Mouse (Mus musculus): ENCODE data around the gene Lrrc46. TPM values are rescaled to one million over a fixed set of nuclear protein-coding genes. Genes with fewer than 3 reads are reported as not detected.

Gene Lrrc46
- polyA plus RNA-seq, 1 experiment from 2014 or later, result 0.90 TPM

GRCm38 (mm10) chr11:97066656-97067360 lies 25.6 kb upstream of the Lrrc46 start:
- no peaks in the 10 kb centered on the region for H3K9me3 ChIP-seq (replicated peaks)
- no peaks in the 10 kb centered on the region for H3K27me3 ChIP-seq (ENCODE audit: low read depth, poor library complexity, severe bottlenecking)
- H3K36me3 ChIP-seq, result peaks cover 28% of the 10 kb centered on the region
- no peak for DNase-seq (ENCODE audit: low spot score)
- 44% methylated on average over 22 of the region's 22 CpGs for WGBS
- no peak overlapping the region for H3K27ac ChIP-seq
- H3K4me1 ChIP-seq, result peaks cover 4% of the 10 kb centered on the region; the same call in 1 of the 2 replicates
- no peak overlapping the region; the same call in 1 of the 2 replicates for H3K4me3 ChIP-seq

GRCm38 (mm10) chr11:97065538-97066295 lies 24.5 kb upstream of the Lrrc46 start:
- no peaks in the 10 kb centered on the region for H3K9me3 ChIP-seq (replicated peaks)
- no peaks in the 10 kb centered on the region for H3K27me3 ChIP-seq (ENCODE audit: low read depth, poor library complexity, severe bottlenecking)
- H3K4me1 ChIP-seq, result peaks cover 4% of the 10 kb centered on the region; the same call in 1 of the 2 replicates
- no peak overlapping the region for H3K4me3 ChIP-seq
- no peak for DNase-seq (ENCODE audit: low spot score)
- peaks cover 39% of the 10 kb centered on the region for H3K36me3 ChIP-seq
- 89% methylated on average over 12 of the region's 12 CpGs for WGBS
- no peak overlapping the region for H3K27ac ChIP-seq

- H3K27me3 ChIP-seq (ENCODE audit: low read depth, poor library complexity, severe bottlenecking), result no peaks in the 10 kb centered on the region
- no peak overlapping the region for H3K27ac ChIP-seq
- H3K4me1 ChIP-seq, result peaks cover 4% of the 10 kb centered on the region; the same call in 1 of the 2 replicates
- peaks cover 57% of the 10 kb centered on the region for H3K36me3 ChIP-seq
- no peak overlapping the region for H3K4me3 ChIP-seq
- 92% methylated on average over 3 of the region's 3 CpGs for WGBS
- no peak for DNase-seq (ENCODE audit: low spot score)
- H3K9me3 ChIP-seq (replicated peaks), result no peaks in the 10 kb centered on the region
Measured at GRCm38 (mm10) chr11:97063921-97064295, 22.7 kb upstream of the Lrrc46 start.

- no peaks in the 10 kb centered on the region for H3K9me3 ChIP-seq (replicated peaks)
- H3K4me3 ChIP-seq, result no peak overlapping the region
- no peaks in the 10 kb centered on the region for H3K27me3 ChIP-seq (ENCODE audit: low read depth, poor library complexity, severe bottlenecking)
- H3K36me3 ChIP-seq, result peaks cover 61% of the 10 kb centered on the region
- WGBS, result 75% methylated on average over 9 of the region's 9 CpGs
- no peak overlapping the region for H3K27ac ChIP-seq
- peaks cover 4% of the 10 kb centered on the region; the same call in 1 of the 2 replicates for H3K4me1 ChIP-seq
- no peak for DNase-seq (ENCODE audit: low spot score)
Measured at GRCm38 (mm10) chr11:97063274-97063920, 22.2 kb upstream of the Lrrc46 start.

- Histone ChIP-seq H3K27ac (no peak overlapping the region), H3K27me3 (ENCODE audit: low read depth, poor library complexity, severe bottlenecking) (no peaks in the 10 kb centered on the region), H3K36me3 (peaks cover 62% of the 10 kb centered on the region), H3K9me3 (replicated peaks) (no peaks in the 10 kb centered on the region), H3K4me1 (peaks cover 33% of the 10 kb centered on the region), H3K4me3 (peak overlapping the region; percentile 77)
- 24% methylated on average over 11 of the region's 11 CpGs for WGBS
- no peak for DNase-seq (ENCODE audit: low spot score)
Measured at GRCm38 (mm10) chr11:97052219-97052646, 11.0 kb upstream of the Lrrc46 start.

GRCm38 (mm10) chr11:97050944-97051586 lies 9.9 kb upstream of the Lrrc46 start:
- H3K36me3 ChIP-seq, result peaks cover 59% of the 10 kb centered on the region

GRCm38 (mm10) chr11:97050216-97050943 lies 9.2 kb upstream of the Lrrc46 start, which contains the start of gene Osbpl7:
Gene Osbpl7, plus strand, starts transcription at chr11:97050628.
- Histone ChIP-seq H3K27me3 (ENCODE audit: low read depth, poor library complexity, severe bottlenecking) (no peaks in the 10 kb centered on the region), H3K4me1 (peaks cover 33% of the 10 kb centered on the region), H3K9me3 (replicated peaks) (no peaks in the 10 kb centered on the region), H3K36me3 (peaks cover 57% of the 10 kb centered on the region), H3K4me3 (peak within 1 kb of the TSS; percentile 77), H3K27ac (peak within 1 kb of the TSS; percentile 80)
- WGBS, result 8% methylated on average over 18 of the region's 18 CpGs
- peak; percentile 77 for DNase-seq (ENCODE audit: low spot score)

More at GRCm38 (mm10) chr11:97050944-97051586, 9.9 kb upstream of the Lrrc46 start:
- WGBS, result 34% methylated on average over 13 of the region's 13 CpGs
- Histone ChIP-seq H3K27ac (peak overlapping the region; percentile 80), H3K27me3 (ENCODE audit: low read depth, poor library complexity, severe bottlenecking) (no peaks in the 10 kb centered on the region), H3K9me3 (replicated peaks) (no peaks in the 10 kb centered on the region), H3K4me1 (peaks cover 33% of the 10 kb centered on the region), H3K4me3 (peak overlapping the region; percentile 77)
- no peak for DNase-seq (ENCODE audit: low spot score)

- no peaks in the 10 kb centered on the region for H3K27me3 ChIP-seq (ENCODE audit: low read depth, poor library complexity, severe bottlenecking)
- H3K27ac ChIP-seq, result no peak overlapping the region
- DNase-seq (ENCODE audit: low spot score), result no peak
- no peak overlapping the region for H3K4me3 ChIP-seq
- 78% methylated on average over 6 of the region's 6 CpGs for WGBS
- H3K4me1 ChIP-seq, result peaks cover 33% of the 10 kb centered on the region
- no peaks in the 10 kb centered on the region for H3K9me3 ChIP-seq (replicated peaks)
- H3K36me3 ChIP-seq, result peaks cover 57% of the 10 kb centered on the region
Measured at GRCm38 (mm10) chr11:97049492-97050085, 8.4 kb upstream of the Lrrc46 start.

- DNase-seq (ENCODE audit: low spot score), result no peak
- no peak overlapping the region for H3K27ac ChIP-seq
- H3K4me1 ChIP-seq, result peaks cover 33% of the 10 kb centered on the region
- no peak overlapping the region for H3K4me3 ChIP-seq
- no peaks in the 10 kb centered on the region for H3K27me3 ChIP-seq (ENCODE audit: low read depth, poor library complexity, severe bottlenecking)
- H3K36me3 ChIP-seq, result peaks cover 59% of the 10 kb centered on the region
- 90% methylated on average over 8 of the region's 8 CpGs for WGBS
- no peaks in the 10 kb centered on the region for H3K9me3 ChIP-seq (replicated peaks)
Measured at GRCm38 (mm10) chr11:97048090-97048650, 7.0 kb upstream of the Lrrc46 start.

GRCm38 (mm10) chr11:97045861-97046260 lies 4.7 kb upstream of the Lrrc46 start:
- peaks cover 53% of the 10 kb centered on the region for H3K36me3 ChIP-seq
- 81% methylated on average over 7 of the region's 7 CpGs for WGBS
- no peak overlapping the region for H3K27ac ChIP-seq
- no peak for DNase-seq (ENCODE audit: low spot score)
- H3K9me3 ChIP-seq (replicated peaks), result no peaks in the 10 kb centered on the region
- H3K27me3 ChIP-seq (ENCODE audit: low read depth, poor library complexity, severe bottlenecking), result no peaks in the 10 kb centered on the region
- peaks cover 27% of the 10 kb centered on the region for H3K4me1 ChIP-seq
- no peak overlapping the region for H3K4me3 ChIP-seq

- 95% methylated on average over 8 of the region's 8 CpGs for WGBS
- H3K36me3 ChIP-seq, result peaks cover 53% of the 10 kb centered on the region
Measured at GRCm38 (mm10) chr11:97044902-97045301, 3.7 kb upstream of the Lrrc46 start.

More at GRCm38 (mm10) chr11:97044902-97045301, 3.7 kb upstream of the Lrrc46 start:
- Histone ChIP-seq H3K27me3 (ENCODE audit: low read depth, poor library complexity, severe bottlenecking) (no peaks in the 10 kb centered on the region), H3K27ac (no peak overlapping the region), H3K4me3 (no peak overlapping the region), H3K9me3 (replicated peaks) (no peaks in the 10 kb centered on the region), H3K4me1 (peaks cover 20% of the 10 kb centered on the region)
- no peak for DNase-seq (ENCODE audit: low spot score)
